Mouse (Mus musculus) testis, postnatal 14 days (tissue): ENCODE data around the gene Cwf19l1.

Experiments used
- DNase-seq: peaks from one replicate; pipeline ENCODE4 v3.0.0; 2021; ENCODE audit warnings: low spot score

Cwf19l1 gene

DNA sequence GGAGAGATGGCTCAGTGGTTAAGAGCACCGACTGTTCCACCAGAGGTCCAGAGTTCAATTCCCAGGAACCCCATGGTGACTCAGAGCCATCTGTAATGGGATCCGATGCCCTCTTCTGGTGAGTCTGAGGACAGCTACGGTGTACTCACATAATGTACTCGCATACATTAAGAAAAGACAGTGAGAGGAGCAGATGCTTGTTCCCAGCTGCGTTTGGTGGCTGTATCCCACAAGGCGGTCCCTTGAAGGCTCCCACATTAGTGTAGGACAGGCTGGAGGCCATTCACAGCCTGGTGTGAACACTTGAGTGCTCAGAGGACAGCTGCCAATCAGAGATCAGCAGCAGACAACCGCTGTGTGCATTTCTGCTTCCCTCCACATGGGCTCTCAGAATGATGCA, 24.0 kb downstream of the Cwf19l1 start:
- DNase-seq, result no peak

DNA sequence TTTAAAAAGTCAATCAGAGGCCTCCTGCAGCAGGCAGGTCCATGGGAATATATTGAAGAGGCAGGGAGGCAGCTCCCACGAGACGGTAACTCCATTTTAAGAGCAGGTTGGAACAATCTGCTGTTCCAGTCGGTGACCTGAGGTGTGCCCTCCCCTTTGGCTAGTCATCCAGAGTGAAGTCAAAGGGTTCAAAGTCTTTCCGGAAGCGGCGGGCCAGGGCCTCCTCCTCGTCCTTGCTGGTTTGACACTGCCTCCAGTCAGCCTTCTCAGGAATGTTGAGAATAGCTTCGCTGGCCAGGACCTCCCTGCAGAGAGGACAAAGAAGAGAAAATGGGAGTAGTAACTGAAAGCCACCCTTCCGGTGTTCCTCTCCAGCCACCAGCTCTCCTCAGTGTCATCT, 25.3 kb downstream of the Cwf19l1 start:
- DNase-seq, result no peak

GRCm38 (mm10) chr19:44108996-44109395, 26.7 kb downstream of the Cwf19l1 start:
- no peak for DNase-seq

GRCm38 (mm10) chr19:44107661-44108521, 27.8 kb downstream of the Cwf19l1 start:
- peak; percentile 21 for DNase-seq

DNA sequence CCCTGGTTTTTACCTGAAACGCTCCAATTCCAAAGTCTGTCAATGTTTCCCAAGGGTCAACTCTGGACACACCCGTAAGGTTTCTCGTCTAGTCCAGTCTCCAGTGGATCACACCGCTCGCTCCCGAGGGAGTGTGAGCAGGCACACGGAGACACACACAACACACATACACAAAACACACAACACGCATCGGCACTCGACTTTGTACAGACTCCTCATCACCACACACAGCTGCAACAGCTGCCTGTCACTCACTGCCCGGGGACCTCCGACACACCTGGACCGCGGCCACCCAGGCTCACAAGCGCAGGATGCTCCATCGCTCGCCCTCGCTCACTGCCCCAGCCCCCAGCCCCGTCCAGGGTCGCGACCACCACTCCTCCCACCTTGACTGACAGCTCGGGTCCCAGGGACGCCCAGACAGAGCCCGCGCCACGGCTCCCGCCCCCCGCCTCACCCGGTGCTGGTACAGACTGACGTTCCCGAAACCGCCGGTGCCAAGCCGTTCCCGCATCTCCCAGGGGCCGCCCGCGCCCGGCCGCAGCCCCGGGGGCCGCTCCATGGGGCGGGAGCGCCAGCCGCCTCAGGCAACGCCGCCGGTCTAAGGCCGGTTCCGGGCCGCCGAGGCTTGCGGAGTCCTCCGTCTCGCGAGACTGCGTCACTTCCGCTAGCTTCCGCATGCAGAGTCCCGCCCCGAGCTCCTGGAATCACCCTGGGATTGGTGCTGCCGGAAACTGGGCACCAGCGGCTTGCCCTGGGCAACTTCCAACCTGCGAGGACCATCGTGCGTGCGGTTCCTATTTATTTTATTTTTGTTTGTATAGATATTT, 28.6 kb downstream of the Cwf19l1 start, which contains the start of gene Chuk:
TSS of gene Chuk (minus strand) at position 650 of the 830 bp plus-strand sequence.
- DNase-seq, result peak; percentile 96

DNA sequence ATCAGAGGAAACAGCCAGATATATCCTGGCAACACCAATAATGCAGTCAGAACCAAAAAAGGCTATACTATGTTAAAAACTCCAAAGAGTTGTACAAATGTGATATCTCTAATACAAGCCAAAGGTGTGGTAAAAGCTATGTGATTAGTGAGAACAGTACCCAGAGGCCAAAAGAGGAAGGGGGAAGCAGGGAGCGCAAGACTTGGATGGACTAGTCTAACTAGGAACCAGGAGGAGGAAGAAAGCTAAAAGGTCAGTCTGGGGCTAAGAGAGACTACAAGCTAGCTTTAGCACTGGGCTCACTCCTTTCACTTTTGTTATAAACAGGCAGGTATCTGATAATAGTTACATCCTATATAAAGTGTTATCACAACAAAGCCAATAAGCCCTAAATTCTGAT, 31.3 kb downstream of the Cwf19l1 start:
- DNase-seq, result no peak

DNA sequence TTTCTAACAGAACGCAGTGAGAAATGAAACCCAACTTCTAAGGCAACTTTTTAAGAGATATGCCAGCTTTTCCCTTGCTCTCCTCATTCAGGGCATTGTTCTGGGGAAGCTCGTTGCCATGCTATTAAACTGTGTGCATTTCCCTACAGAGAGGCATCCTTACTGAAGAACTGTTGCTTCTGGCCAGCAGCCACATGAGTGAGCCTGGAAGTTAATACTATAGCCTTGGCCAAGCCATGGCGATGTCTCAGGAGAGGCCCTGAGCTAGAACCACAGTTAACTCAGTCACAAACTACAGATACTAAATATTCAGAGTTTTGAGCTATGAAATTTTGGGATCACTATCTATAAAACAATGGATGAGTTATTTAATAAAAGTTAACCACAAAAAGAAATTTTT, 32.7 kb downstream of the Cwf19l1 start:
- no peak for DNase-seq

- DNase-seq, result no peak
Observed at GRCm38 (mm10) chr19:44100840-44101239, 34.8 kb downstream of the Cwf19l1 start.

DNA sequence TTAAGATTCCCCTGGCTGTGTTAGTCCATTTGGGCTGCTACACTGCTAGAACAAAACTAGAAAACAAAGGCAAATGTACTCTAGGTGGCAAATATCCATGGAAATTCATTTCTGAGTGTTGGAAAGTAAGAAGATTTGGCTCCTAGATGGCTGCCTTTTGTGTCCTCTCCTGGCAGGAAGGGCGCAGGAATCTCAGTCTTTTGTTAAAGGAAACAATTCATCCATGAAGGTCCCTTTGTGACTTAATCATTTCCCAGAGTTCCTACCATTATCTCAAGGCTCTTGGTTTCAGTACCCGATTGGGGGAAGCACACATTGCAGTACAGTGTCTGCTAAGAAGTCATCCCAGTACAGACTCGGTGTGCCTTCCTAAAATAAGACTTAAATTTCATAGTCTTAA, 49.4 kb downstream of the Cwf19l1 start:
- no peak for DNase-seq

GRCm38 (mm10) chr19:44080920-44081319, 54.8 kb downstream of the Cwf19l1 start:
- no peak for DNase-seq

DNA sequence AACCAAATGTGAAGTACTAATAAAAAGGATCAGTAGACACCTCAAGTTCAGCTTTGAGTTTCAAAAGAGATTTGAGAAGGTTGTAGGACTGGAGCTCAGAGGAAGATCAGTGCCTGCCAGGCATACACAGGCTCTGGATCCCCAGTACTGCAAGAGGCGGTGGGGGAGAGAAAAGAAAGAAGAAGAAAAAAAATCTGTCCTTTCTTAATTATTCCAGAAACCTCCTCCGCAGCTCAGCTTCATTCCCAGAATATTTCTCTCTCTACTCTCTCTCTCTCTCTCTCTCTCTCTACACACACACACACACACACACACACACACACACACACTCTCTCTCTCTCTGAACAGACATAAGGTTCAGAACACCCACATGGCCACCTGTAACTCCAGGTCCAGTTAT, 55.7 kb downstream of the Cwf19l1 start:
- no peak for DNase-seq

DNA sequence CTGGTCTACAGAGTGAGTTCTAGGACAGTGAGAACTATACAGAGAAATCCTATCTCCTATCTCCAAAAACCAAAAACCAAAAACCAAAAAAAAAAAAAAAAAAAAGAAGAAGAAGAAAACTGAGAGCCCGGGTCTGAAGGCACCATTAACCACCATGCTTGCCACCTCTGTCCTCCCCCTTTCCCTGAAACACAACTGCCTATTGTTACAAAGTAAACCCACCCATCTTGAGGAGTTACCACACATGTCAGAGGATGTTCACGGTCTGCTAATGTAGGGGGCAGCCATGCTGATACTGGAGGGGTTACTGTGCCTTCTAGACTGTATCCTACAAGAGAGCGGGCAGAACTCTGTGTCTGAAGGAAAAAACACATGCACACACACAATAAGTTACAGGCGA, 58.7 kb downstream of the Cwf19l1 start:
- no peak for DNase-seq

- DNase-seq, result no peak
Observed at GRCm38 (mm10) chr19:44076457-44076856, 59.2 kb downstream of the Cwf19l1 start.

- DNase-seq, result no peak
Observed at GRCm38 (mm10) chr19:44074986-44075385, 60.7 kb downstream of the Cwf19l1 start.

DNA sequence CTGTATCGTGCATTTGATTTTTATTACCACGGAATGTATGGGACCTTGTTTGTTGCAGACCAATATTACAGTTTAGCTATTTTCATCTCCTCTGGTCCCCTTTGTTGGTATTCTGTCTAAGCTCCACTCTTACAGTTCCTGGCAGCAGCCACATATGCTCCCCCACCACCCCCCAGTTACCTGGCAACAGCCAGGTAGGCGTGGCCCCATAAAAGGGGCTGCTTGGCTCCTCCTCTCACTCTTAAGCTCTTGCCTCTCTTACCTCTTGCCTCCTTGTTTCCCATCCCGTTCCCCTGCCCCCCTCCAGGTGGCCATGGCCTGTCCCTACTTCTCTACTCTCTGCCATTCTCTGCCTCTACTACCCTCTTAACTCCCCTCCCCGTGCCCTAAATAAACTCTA, 64.5 kb downstream of the Cwf19l1 start:
- DNase-seq, result no peak

DNA sequence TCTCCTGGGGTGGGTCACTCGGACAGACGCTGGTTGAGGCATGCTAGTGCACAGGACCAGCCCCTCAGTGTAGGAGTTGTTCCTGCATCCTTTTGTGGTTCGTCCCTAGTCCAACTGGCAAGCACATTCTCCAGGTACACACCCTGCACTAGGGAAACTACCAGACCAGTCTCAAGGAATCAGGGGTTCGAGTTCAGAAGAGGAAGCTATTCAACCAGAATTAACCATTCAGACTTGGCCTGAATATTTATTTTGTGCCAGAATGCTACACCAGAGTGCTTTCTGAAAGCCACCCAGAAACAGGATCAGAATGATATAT, 65.8 kb downstream of the Cwf19l1 start:
- DNase-seq, result no peak

GRCm38 (mm10) chr19:44069121-44069913, 66.4 kb downstream of the Cwf19l1 start, which contains the start of gene Erlin1:
Erlin1 (minus strand) TSS chr19:44069785.
- peak; percentile 91 for DNase-seq

- no peak for DNase-seq
Observed at GRCm38 (mm10) chr19:44068232-44068631, 67.4 kb downstream of the Cwf19l1 start.

DNA sequence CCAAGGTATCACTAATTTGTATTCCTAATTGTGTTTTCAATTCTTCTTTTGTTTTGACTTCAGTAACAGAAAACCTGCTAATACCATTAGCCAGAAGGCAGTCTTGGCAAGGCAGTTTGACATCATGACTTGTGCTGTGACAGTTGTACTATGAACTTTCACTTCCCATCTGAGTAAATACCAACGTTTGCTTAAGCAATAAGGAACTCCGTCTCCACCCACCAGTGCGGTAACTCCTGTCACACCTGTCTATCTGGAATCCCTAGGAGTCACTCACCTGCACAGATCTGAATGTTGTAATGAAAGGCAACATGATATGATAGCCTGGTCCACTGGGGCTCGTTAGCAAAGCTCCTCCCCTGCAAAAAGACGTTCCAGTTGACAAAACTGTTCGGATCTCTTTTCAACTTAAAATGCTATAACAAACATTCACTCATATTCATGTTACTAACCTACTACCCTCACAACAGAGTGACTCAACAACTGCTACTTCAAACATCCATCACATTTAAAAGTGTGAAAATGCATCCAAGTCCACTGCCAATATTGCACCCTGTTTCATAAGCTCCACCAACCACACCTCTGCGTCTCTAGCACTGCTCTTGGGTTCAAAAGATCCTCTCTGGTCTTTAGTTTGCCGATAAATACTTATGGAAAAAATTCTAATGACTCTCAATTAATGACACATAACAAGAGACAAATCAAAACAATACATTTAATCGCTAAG, 68.2 kb downstream of the Cwf19l1 start:
- DNase-seq, result no peak

GRCm38 (mm10) chr19:44064734-44065133, 70.9 kb downstream of the Cwf19l1 start:
- DNase-seq, result no peak

DNA sequence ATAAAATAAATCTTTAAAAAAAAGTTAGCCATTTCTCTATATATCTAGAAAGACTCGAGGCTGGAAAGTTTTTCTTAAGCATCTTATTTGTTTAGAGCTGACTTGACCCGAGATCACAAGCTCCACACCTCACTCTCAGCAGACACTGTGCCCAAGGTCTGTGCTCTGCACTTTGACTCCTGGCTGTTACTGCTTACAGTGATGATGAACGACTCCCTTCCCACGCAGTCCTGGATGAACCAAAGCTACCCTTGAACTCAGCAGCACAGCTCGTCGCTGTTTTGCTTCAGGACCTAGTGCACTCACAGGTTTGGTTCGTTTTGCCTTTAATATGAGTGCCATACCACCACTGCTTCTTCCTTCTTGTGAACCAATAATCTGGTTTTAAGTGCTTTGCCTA, 71.9 kb downstream of the Cwf19l1 start:
- no peak for DNase-seq

- no peak for DNase-seq
Observed at GRCm38 (mm10) chr19:44060226-44060625, 75.5 kb downstream of the Cwf19l1 start.
